Mouse (Mus musculus) megakaryocyte, embryonic 14.5 days (primary cell): ENCODE measurements around the gene Utp6. TPM values are rescaled to one million over a fixed set of nuclear protein-coding genes. Genes with fewer than 3 reads are reported as not detected.
"Not testable (repeated sequence)": the region's sequence is repeated elsewhere in the genome, so short reads cannot be mapped to it uniquely, and the experiment has no call there.

Source experiments
- H3K27me3 ChIP-seq: replicated peaks from 2 replicates; pipeline ENCODE3; 2012; ENCODE audit warnings: inconsistent platforms
- H3K36me3 ChIP-seq: replicated peaks from 2 replicates; pipeline ENCODE3; 2012; ENCODE audit warnings: low read length, inconsistent platforms, mixed read lengths
- H3K4me1 ChIP-seq: 2 replicates; pipeline ENCODE4 v1.6.1; 2012; ENCODE audit warnings: inconsistent platforms
- H3K4me3 ChIP-seq: replicated peaks from 2 replicates; pipeline ENCODE3; 2012; ENCODE audit warnings: moderate library complexity, mild to moderate bottlenecking, inconsistent platforms
- H3K9me3 ChIP-seq: 2 replicates; pipeline ENCODE4 v1.6.1; 2012; ENCODE audit warnings: inconsistent platforms
- FLI1 ChIP-seq: IDR thresholded peaks from 2 replicates; pipeline ENCODE4 v1.6.1; 2012; ENCODE audit warnings: low read length, inconsistent platforms, mixed read lengths
- GATA1 ChIP-seq: IDR thresholded peaks from 3 replicates; pipeline ENCODE4 v1.6.1; 2012; ENCODE audit warnings: mixed read lengths, low read length, inconsistent platforms, borderline replicate concordance
- polyA plus RNA-seq: library from polyadenylated mRNA; stranded (reverse); fragments of >175 nt; gene quantifications from 2 replicates; pipeline ENCODE4 v1.2.3, GENCODE M21; 2012; ENCODE audit warnings: low replicate concordance; ENCODE audit not compliant: insufficient read depth

Gene Utp6
- polyA plus RNA-seq, 1 experiment: 2.4 TPM

DNA sequence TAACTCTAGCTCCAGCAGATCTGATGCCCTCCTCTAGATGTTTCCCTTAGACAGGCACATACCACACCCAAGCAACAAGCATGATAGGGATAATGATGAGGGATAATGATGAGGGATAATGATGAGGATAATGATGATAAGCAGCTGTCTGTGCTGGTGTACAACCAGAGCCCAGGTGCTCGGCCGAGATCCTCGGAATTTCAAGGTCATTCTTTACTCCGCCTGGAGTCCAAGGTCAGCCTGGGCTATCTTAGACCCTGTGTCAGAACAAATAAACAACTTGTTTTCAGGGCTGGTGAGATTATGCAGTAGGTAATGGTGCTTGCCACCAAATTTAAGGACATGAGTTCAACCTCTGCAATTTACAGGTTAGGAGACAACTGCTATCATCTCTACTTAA lies 24.7 kb upstream of the Utp6 start:
- Histone ChIP-seq H3K36me3 (no peaks in the 10 kb centered on the region), H3K27me3 (peaks cover 9% of the 10 kb centered on the region), H3K4me1 (peaks cover 15% of the 10 kb centered on the region; the same call in 1 of the 2 replicates), H3K9me3 (no peaks in the 10 kb centered on the region), H3K4me3 (no peak overlapping the region)
- TF ChIP-seq FLI1 (no peak), GATA1 (no peak)

DNA sequence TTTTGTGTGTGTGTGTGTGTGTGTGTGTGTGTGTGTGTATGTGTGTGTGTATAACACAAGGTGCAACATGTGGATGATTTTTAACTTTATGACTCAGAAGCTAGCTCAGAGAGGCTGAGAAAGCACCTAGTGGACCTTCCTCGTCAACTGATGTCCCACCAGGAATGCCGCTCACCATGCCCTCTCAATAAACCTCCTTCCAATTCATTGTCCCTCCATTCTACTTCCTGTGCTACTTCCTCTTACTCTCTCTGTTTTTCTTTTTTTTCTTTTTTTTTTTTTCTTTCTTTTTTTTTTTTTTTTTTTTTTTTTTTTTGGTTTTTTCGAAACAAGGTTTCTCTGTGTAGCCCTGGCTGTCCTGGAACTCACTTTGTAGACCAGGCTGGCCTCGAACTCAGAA lies 15.6 kb upstream of the Utp6 start:
- H3K27me3 ChIP-seq: peaks cover 15% of the 10 kb centered on the region
- not testable (repeated sequence) for H3K4me3 ChIP-seq, H3K9me3 ChIP-seq, H3K36me3 ChIP-seq
- H3K4me1 ChIP-seq: peaks cover 23% of the 10 kb centered on the region

DNA sequence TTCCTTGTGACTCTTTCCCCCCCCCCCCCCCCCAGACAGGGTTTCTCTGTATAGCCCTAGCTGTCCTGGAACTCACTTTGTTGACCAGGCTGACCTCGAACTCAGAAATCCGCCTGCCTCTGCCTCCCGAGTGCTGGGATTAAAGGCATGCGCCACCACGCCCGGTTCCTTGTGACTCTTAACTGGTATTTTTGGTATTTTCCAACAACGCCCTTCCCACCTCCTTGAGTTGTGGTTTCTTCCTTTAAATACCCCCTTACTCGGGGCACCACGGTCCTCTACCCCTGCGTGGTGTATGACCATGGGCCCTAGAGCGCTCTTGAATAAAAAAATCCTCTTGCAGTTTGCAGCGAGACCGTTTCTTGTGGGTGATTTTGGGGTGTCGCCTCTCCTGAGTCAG lies 14.9 kb upstream of the Utp6 start:
- not testable (repeated sequence) for H3K9me3 ChIP-seq, H3K4me3 ChIP-seq, H3K36me3 ChIP-seq
- H3K4me1 ChIP-seq: peaks cover 22% of the 10 kb centered on the region
- peaks cover 15% of the 10 kb centered on the region for H3K27me3 ChIP-seq

DNA sequence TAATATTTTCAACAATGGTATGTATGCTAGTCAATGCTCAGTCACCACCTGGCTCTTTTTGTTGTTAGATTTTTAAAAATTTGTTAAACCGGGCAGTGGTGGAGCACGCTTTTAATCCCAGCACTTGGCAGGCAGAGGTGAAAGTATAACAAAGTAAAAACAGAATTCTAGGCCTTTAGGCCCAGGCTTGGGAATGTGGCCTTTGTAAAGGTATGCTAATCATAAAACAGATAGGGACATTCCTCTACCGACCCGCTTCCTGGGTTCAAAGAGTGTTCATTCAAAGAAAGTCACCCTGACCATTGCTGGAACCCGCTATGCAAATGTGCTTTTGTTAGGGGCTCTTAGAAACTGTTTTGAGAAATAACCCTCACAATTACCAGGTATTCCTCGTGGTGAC lies 14.5 kb upstream of the Utp6 start:
- H3K36me3 ChIP-seq, H3K4me3 ChIP-seq, H3K9me3 ChIP-seq: not testable (repeated sequence)
- peaks cover 20% of the 10 kb centered on the region for H3K4me1 ChIP-seq
- H3K27me3 ChIP-seq: peaks cover 15% of the 10 kb centered on the region

- peaks cover 15% of the 10 kb centered on the region for H3K27me3 ChIP-seq
These were observed 14.0 kb upstream of the Utp6 start for GRCm38 (mm10) chr11:79976222-79976621.

DNA sequence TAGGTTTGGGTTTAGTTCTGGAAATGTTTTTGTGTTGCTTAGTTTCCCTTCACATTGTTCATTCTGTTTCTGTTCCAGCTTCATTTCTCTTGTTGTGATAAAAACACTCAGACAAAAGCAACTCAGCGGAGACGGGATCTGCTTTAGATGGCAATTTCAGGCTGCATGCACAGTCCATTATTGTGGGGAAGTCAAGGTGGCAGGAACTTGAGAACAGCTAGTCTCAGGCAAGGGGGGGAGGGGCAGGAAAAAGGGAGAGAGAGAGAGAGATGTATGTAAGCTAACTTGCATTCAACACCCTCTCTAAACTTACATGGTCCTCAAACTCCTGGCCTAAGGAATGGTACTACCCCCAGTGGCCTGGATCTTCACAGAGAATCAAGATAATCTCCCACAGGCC lies 13.2 kb upstream of the Utp6 start:
- TF ChIP-seq FLI1 (no peak), GATA1 (no peak)
- no peaks in the 10 kb centered on the region for H3K36me3 ChIP-seq
- H3K9me3 ChIP-seq: no peaks in the 10 kb centered on the region
- peaks cover 15% of the 10 kb centered on the region for H3K27me3 ChIP-seq
- peaks cover 20% of the 10 kb centered on the region for H3K4me1 ChIP-seq
- H3K4me3 ChIP-seq: no peak overlapping the region

More at GRCm38 (mm10) chr11:79976222-79976621, 14.0 kb upstream of the Utp6 start:
- TF ChIP-seq FLI1 (no peak), GATA1 (no peak)
- Histone ChIP-seq H3K9me3 (no peaks in the 10 kb centered on the region), H3K4me3 (no peak overlapping the region), H3K4me1 (peaks cover 20% of the 10 kb centered on the region), H3K36me3 (no peaks in the 10 kb centered on the region)

DNA sequence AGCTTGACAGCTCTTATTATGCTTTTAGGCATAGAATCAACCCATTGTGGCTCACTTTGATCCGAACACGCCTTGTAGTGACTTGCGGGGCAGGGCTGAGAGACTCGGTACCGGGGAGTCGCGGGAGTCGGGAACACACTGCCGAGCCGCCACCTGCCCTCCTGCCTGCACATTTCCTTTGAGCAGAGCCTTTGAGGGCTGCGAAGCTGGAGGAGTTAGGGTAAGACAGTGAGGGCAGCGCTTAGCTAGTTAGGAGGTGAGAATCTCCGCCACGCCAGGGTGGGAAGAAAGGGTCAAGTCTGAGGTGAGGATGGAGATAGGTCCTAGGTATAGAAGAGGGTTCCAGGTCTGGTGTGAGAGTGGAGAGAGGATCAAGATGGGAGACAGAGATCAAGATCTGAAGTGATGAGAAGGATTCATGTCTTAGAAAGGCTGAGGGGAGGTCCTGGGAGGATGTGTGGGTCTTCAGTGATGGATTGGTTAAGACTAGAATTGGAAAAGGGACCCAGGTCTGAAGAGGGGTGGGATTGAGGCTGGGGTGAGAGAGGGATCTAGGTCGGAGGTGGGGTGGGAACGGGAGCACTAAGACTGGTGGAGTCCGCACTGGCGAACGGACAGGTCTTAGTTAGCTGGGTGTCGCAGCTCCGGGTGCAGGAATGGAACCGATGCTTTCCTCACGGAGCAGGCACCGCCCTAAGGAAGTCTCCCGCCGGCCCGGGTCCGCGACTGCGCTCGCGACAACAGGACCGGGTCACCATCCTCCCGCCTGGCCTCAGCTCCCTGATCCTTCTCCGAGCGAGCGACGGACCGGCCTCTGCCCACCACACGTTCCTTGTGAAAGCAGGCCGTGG lies 11.7 kb upstream of the Utp6 start:
- Histone ChIP-seq H3K27me3 (peaks cover 15% of the 10 kb centered on the region), H3K4me1 (peaks cover 20% of the 10 kb centered on the region), H3K4me3 (peak overlapping the region; percentile 92), H3K36me3 (no peaks in the 10 kb centered on the region), H3K9me3 (no peaks in the 10 kb centered on the region)
- TF ChIP-seq GATA1: no peak
- TF ChIP-seq FLI1: no peak

- Histone ChIP-seq H3K9me3 (no peaks in the 10 kb centered on the region), H3K27me3 (peaks cover 15% of the 10 kb centered on the region), H3K4me3 (peak overlapping the region; percentile 92), H3K4me1 (peaks cover 20% of the 10 kb centered on the region), H3K36me3 (no peaks in the 10 kb centered on the region)
- TF ChIP-seq GATA1 (no peak), FLI1 (no peak)
These were observed 10.9 kb upstream of the Utp6 start for GRCm38 (mm10) chr11:79973133-79973532.

- H3K9me3 ChIP-seq: no peaks in the 10 kb centered on the region
- TF ChIP-seq GATA1: no peak
- no peaks in the 10 kb centered on the region for H3K36me3 ChIP-seq
- H3K4me3 ChIP-seq: no peak overlapping the region
- H3K4me1 ChIP-seq: peaks cover 11% of the 10 kb centered on the region
- peaks cover 6% of the 10 kb centered on the region for H3K27me3 ChIP-seq
These were observed 5.6 kb upstream of the Utp6 start for GRCm38 (mm10) chr11:79967752-79968151.

DNA sequence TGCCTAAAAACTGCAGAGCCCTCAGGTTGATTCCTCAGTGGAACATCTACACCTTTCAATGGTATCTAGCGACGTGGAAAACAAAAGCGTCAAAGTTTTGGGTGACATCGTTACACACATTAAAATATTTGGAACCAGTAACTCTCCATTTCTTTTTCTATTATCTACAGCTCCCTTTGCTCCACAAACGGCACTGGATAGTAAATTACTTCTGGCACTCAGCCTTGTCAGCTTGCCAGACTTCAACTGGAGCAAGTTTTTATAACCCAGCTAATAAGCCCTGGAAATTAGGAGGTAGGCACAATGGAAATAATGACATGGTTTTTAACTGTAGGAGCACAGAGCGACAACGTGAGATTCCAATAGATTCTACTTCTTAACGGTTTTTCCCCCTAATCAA lies 3.7 kb upstream of the Utp6 start:
- TF ChIP-seq FLI1 (no peak), GATA1 (no peak)
- H3K27me3 ChIP-seq: peaks cover 6% of the 10 kb centered on the region
- no peaks in the 10 kb centered on the region for H3K36me3 ChIP-seq
- H3K4me3 ChIP-seq: no peak overlapping the region
- H3K4me1 ChIP-seq: peaks cover 17% of the 10 kb centered on the region
- no peaks in the 10 kb centered on the region for H3K9me3 ChIP-seq
